33 mouse cellular contexts compared by ENCODE assay signal in the genomic region with DNA sequence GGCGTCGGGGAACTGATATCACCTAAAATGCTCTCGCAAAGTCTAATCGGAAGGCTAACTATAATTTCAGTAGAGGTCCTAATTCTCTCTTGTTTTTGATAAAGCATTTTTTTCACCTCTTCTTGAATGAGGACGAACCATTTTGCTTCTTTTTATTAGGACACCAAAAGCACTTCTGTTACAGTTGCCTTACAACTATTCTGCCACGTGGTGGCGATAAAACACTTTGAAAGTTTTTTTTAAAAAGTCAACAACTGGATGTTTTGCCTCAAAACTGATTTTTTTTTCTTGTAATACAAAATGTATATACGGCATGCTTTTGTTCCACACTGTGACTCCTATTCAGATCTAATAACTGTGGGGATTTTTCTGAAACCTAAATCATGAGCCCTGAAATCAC. TPM values are rescaled to one million over a fixed set of nuclear protein-coding genes. Genes with fewer than 3 reads are reported as not detected.
DNase-seq lines count a peak whose midpoint lies in the region; ATAC-seq and TF ChIP-seq lines count a peak whose summit lies in the region.
"Not testable (repeated sequence)": the region's sequence is repeated elsewhere in the genome, so short reads cannot be mapped to it uniquely, and the experiment has no call there.
"Had no signal": no experiment of that assay in that cellular context is flagged by ENCODE, and none has a peak within 500 bp of the region (broad histone marks: within the 10 kb centered on the region; RNA-seq: fewer than 3 reads in every experiment).

No protein-coding gene starts in this region.

- ATAC-seq in hindbrain, postnatal 0 days; lung, embryonic 14.5 days (ENCODE audit: insufficient read depth): not testable (repeated sequence)

- H3K27ac ChIP-seq in ES-E14 (ENCODE audit: insufficient read depth, low read depth, low read length, poor library complexity, severe bottlenecking); hindbrain, postnatal 0 days; limb, embryonic 10.5 days; lung, embryonic 14.5 days (ENCODE audit: low read depth): not testable (repeated sequence)

- not testable (repeated sequence) for H3K4me3 ChIP-seq in ES-E14 (ENCODE audit: insufficient read depth in 1 of 2, low read depth in 1 of 2, low read length in 2 of 2, poor library complexity in 1 of 2, severe bottlenecking in 1 of 2); hindbrain, postnatal 0 days (ENCODE audit: low read length); limb, embryonic 10.5 days; lung, embryonic 14.5 days (ENCODE audit: low read depth, low read length)

- DNase-seq in 3T3-L1 (ENCODE audit: low read depth, low spot score): peak; percentile 77
- not testable (repeated sequence) for DNase-seq in ES-E14 (ENCODE audit: low read depth, low spot score)
- DNase-seq in adipocyte (ENCODE audit: low spot score): peak; percentile 62
- DNase-seq in embryo, embryonic 11 days: peak; percentile 32
- DNase-seq in hindbrain, postnatal 0 days (ENCODE audit: low spot score): peak; percentile 42
- DNase-seq in limb, embryonic 10.5 days (ENCODE audit: low spot score): peak; percentile 3
- DNase-seq in lung, embryonic 14.5 days: peak; percentile 63
- DNase-seq in retina, postnatal 1 day: peak; percentile 16

- in situ Hi-C loops in ES-E14 (cut with MboI; ENCODE audit: low sequenced_read_pairs in 2 of 2, unreplicated experiment in 2 of 2): not testable (repeated sequence)

- not testable (repeated sequence) for H3K4me2 ChIP-seq in hindbrain, postnatal 0 days (ENCODE audit: low read depth, low read length); lung, embryonic 14.5 days

- not testable (repeated sequence) for H3K27me3 ChIP-seq in hindbrain, postnatal 0 days (ENCODE audit: insufficient read depth, low read length); limb, embryonic 10.5 days (ENCODE audit: low read depth, poor library complexity, severe bottlenecking); lung, embryonic 14.5 days (ENCODE audit: insufficient read depth, low read length)

- H3K36me3 ChIP-seq in ES-E14 (ENCODE audit: control insufficient read depth, insufficient read depth, low read length, poor library complexity, severe bottlenecking); hindbrain, postnatal 0 days (ENCODE audit: insufficient read depth, low read length); limb, embryonic 10.5 days; lung, embryonic 14.5 days (ENCODE audit: insufficient read depth): not testable (repeated sequence)

- TF ChIP-seq CTCF in hindbrain, postnatal 0 days (IDR thresholded peaks at IDR 0.05; ENCODE audit: low read depth): 0 out of 2 replicates have a peak, but pooled peaks have one; percentile 32
- TF ChIP-seq CTCF in lung, embryonic 14.5 days (IDR thresholded peaks at IDR 0.05; ENCODE audit: low read depth): not testable (repeated sequence)

- WGBS in hindbrain, postnatal 0 days: 59% methylated on average over 8 of the region's 8 CpGs
- WGBS in limb, embryonic 10.5 days: 60% methylated on average over 8 of the region's 8 CpGs
- WGBS in lung, embryonic 14.5 days: 58% methylated on average over 8 of the region's 8 CpGs

- H3K4me1 ChIP-seq in ES-E14 (ENCODE audit: control insufficient read depth in 2 of 2, insufficient read depth in 2 of 2, low read length in 2 of 2, poor library complexity in 1 of 2); hindbrain, postnatal 0 days (ENCODE audit: insufficient read depth, low read length); limb, embryonic 10.5 days; lung, embryonic 14.5 days (ENCODE audit: insufficient read depth): not testable (repeated sequence)

- not testable (repeated sequence) for H3K9me3 ChIP-seq in ES-E14 (ENCODE audit: control insufficient read depth, insufficient read depth, low read depth, low read length)
- H3K9me3 ChIP-seq in hindbrain, postnatal 0 days (ENCODE audit: low read length): peaks cover 33% of the 10 kb centered on the region
- H3K9me3 ChIP-seq in limb, embryonic 10.5 days (replicated peaks): peaks cover 26% of the 10 kb centered on the region
- peaks cover 15% of the 10 kb centered on the region; the same call in 1 of the 2 replicates for H3K9me3 ChIP-seq in lung, embryonic 14.5 days (ENCODE audit: low read depth, low read length)

- not testable (repeated sequence) for H3K9ac ChIP-seq in ES-E14 (ENCODE audit: insufficient read depth, low read depth, low read length, poor library complexity, severe bottlenecking); hindbrain, postnatal 0 days (replicated peaks; ENCODE audit: low read length); lung, embryonic 14.5 days

TF ChIP-seq in ES-E14, 5 proteins besides CTCF, POLR2A, EP300 and RAD21:
- peak; percentile 44; the same call in 1 of the 2 replicates for TF ChIP-seq ZNF384 (IDR thresholded peaks at IDR 0.05; ENCODE audit: low read depth, low read length)

RNA-seq across cellular contexts. Expression of gene Gm21149, which starts 14.7 kb away (rescaled TPM):
- total RNA-seq in ES-E14 (2012; rRNA removed): not detected in 2 replicates
- not detected in 2 replicates for total RNA-seq in hindbrain, postnatal 0 days (2014; rRNA removed)
- polyA plus RNA-seq in hindbrain, postnatal 0 days (2015; fragmentation: Nextera tagmentation; extraction: Ambion mirVana): not detected in 2 replicates
- not detected in 2 replicates for polyA plus RNA-seq in limb, embryonic 10.5 days (2016; fragmentation: Nextera tagmentation; extraction: Ambion mirVana)
- polyA plus RNA-seq in lung, embryonic 14.5 days (2014; fragmentation: Nextera tagmentation; extraction: Ambion mirVana): not detected in 2 replicates
- total RNA-seq: adrenal gland, adult 8-10 months; adrenal gland, postnatal 4 days; gastrocnemius, adult 8-10 months; gastrocnemius, postnatal 4 days; heart, adult 8-10 months; heart, postnatal 14 days; left cerebral cortex, postnatal 14 days; megakaryocyte progenitor cell, adult 5-6 weeks had no signal
- polyA plus RNA-seq: activated CD4-positive, CD25-positive, alpha-beta regulatory T cell, adult 4 months; CD4-positive, CD25-positive, alpha-beta regulatory T cell, adult 4 months; embryonic facial prominence, embryonic 14.5 days; erythroblast, embryonic 14.5 days; forebrain, embryonic 11.5 days; forebrain, embryonic 16.5 days; G1E; hindbrain, embryonic 10.5 days; hindbrain, embryonic 16.5 days; intestine, embryonic 15.5 days; large intestine, adult 2 months; limb, embryonic 13.5 days; liver, embryonic 13.5 days; midbrain, embryonic 10.5 days; midbrain, embryonic 16.5 days; myocyte; neural tube, embryonic 12.5 days had no signal
